Mouse (Mus musculus): ENCODE results near the gene Mycn. TPM values are rescaled to one million over a fixed set of nuclear protein-coding genes. Genes with fewer than 3 reads are reported as not detected.

Mycn gene
- total RNA-seq (2023), result under 1 TPM; 0.13 to 0.20 TPM

DNA sequence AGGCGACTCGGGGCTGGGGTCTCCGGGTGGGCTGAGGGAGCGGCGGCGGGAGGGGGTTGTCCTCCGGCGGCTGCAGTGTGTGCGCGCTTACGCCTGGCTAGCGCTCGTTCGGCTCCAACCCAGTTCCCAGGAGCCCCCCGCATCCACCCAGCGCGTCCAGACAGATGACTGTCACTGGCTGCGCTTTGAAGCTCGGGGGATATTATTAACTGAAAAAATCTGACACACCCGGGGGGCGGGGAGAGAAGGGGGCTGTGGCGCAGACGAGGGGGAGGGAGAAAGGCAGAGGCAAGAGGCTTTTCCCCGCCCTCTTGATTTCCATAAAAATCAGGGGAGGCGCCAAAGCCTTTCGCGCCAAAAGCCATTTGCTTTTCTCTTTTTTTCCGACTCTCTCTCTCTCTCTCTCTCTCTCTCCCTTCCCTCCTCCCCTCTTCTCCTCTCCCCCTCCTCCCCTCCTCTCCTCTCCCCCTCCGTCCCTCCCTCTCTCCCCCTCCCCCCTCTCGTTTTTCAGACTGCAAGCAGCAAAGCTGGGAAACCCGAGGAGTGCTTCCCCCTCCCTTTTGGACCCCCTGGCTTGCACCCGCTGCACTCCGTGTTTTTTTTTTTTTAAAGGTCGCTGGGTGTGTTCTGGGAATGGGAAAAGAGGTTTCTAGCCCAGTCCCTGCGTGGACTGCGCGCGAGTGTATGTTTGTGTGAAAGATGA lies at the start of gene Mycn:
TSS of gene Mycn (minus strand) at position 254 of the 703 bp plus-strand sequence.

Measured in neutrophil, adult 83 days (primary cell).